Mouse (Mus musculus) kidney, adult 2 months (tissue): ENCODE measurements at regions not wholly inside any gene's neighbourhood (a gene's known extent, or its start where the extent isn't known, plus 50 kb on each side); places are given as distances from the start of the nearest gene placed in this dataset.

Source experiments
- CTCF ChIP-seq: fragments of 200-500 bp; conservative IDR thresholded peaks from 2 replicates; pipeline ENCODE4 v1.5.1; 2011; ENCODE audit warnings: low read depth, mild to moderate bottlenecking, control low read depth, low read length, moderate library complexity, mixed read lengths; ENCODE audit not compliant: insufficient read depth, insufficient read length
- POLR2A ChIP-seq: fragments of 200-500 bp; IDR thresholded peaks from one replicate; pipeline ENCODE4 v1.6.1; 2011; ENCODE audit warnings: low read depth, low read length, control low read depth

DNA sequence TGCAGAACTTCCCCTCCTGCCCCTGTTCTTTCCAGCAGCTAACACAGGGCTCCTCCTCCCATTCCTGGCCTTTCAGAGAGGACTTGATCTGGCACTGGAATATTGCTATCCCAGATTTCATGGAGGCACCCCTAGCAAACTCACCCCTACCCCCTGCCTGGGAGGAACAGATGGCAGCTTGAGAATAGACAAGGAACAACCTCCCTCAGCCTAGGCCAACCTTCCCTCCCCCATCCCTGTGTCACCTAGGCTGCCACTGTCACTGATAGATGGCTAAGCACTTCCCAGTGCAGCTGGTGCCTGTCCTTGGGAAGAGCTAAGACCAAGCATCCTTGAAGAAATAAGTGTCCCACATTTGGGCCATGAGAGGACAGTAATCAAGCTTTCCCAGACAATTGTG, 55.5 kb upstream of the Manea start:
- TF ChIP-seq CTCF (no peak), POLR2A (no peak)
